Mouse (Mus musculus): ENCODE measurements around the gene Lurap1. TPM values are rescaled to one million over a fixed set of nuclear protein-coding genes. Genes with fewer than 3 reads are reported as not detected.

Gene Lurap1
- polyA plus RNA-seq, 1 experiment from 2014 or later: 2.8 TPM

DNA sequence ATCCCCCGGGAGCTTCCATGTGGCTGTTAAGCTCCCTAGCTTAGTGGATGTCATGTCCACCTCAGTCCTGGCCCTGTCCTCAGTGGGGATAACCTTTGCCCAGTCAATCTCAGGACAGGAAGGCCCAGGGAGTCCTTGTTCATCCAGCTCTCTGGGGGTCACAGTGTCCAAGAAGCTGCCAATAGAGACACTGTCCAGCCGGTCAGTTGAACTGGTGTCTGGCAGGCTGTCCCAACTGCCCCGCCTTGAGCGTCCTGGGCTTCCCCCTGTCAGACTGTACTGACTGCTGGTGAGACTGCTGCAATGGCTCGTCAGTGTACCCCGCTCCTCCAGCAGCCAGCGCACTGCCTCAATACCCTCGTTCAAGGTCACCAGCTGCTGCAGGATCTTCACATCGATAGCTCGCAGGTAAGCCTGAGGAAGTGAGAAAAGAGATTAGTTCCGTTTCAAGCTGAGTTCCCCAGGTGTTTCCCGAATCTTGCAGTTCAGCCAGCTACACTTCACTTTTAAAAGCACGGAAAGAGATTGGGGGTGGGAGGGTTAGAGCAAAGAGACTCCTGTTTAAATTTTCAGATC lies 13.6 kb downstream of the Lurap1 start:
- H3K36me3 ChIP-seq (ENCODE audit: control insufficient read depth, insufficient read depth, low read length): no peaks in the 10 kb centered on the region
- no peaks in the 10 kb centered on the region for H3K9me3 ChIP-seq (ENCODE audit: control insufficient read depth, low read length)
- no peaks in the 10 kb centered on the region for H3K4me1 ChIP-seq (replicated peaks; ENCODE audit: control insufficient read depth, insufficient read depth, low read length)
- H3K9ac ChIP-seq (ENCODE audit: low read length): no peak overlapping the region
- DNase-seq (ENCODE audit: low spot score) (no peak), ATAC-seq (replicated peaks; ENCODE audit: low FRiP score) (no peak)
- WGBS: 46% methylated on average over 13 of the region's 13 CpGs
- no peak overlapping the region for H3K4me2 ChIP-seq (ENCODE audit: low read depth, low read length, severe bottlenecking)
- no peaks in the 10 kb centered on the region for H3K27me3 ChIP-seq (ENCODE audit: control insufficient read depth, insufficient read depth, low read length)
- no peak overlapping the region for H3K27ac ChIP-seq (ENCODE audit: low read depth, low read length)
- H3K4me3 ChIP-seq (ENCODE audit: low read depth, low read length): no peak overlapping the region

DNA sequence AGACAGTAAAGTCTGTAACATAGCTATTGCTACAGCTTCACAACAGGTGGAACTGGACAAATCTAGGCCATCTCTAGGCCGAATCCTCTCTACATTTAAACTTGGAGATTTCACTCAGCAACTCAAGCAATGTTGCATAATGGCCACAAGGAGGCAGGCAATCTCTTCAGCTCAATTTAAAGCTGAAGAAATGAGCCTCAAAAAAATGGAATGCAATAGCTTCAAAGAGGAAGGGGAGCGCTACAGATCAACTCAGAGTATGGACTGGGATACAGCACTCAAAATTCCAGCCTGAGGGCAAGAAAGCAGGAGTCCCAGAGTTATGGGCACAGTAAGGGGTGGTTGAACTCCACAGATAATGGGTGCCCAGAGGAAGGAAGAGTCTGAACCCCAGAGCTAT lies 16.1 kb downstream of the Lurap1 start:
- WGBS: 42% methylated on average over 2 of the region's 2 CpGs
- no peak overlapping the region for H3K4me2 ChIP-seq (ENCODE audit: low read depth, low read length, severe bottlenecking)
- H3K9ac ChIP-seq (ENCODE audit: low read length): no peak overlapping the region
- ATAC-seq (replicated peaks; ENCODE audit: low FRiP score) (no peak), DNase-seq (ENCODE audit: low spot score) (no peak)
- H3K4me1 ChIP-seq (replicated peaks; ENCODE audit: control insufficient read depth, insufficient read depth, low read length): no peaks in the 10 kb centered on the region
- H3K36me3 ChIP-seq (ENCODE audit: control insufficient read depth, insufficient read depth, low read length): no peaks in the 10 kb centered on the region
- no peak overlapping the region for H3K4me3 ChIP-seq (ENCODE audit: low read depth, low read length)
- H3K9me3 ChIP-seq (ENCODE audit: control insufficient read depth, low read length): no peaks in the 10 kb centered on the region
- H3K27me3 ChIP-seq (ENCODE audit: control insufficient read depth, insufficient read depth, low read length): no peaks in the 10 kb centered on the region
- H3K27ac ChIP-seq (ENCODE audit: low read depth, low read length): no peak overlapping the region

DNA sequence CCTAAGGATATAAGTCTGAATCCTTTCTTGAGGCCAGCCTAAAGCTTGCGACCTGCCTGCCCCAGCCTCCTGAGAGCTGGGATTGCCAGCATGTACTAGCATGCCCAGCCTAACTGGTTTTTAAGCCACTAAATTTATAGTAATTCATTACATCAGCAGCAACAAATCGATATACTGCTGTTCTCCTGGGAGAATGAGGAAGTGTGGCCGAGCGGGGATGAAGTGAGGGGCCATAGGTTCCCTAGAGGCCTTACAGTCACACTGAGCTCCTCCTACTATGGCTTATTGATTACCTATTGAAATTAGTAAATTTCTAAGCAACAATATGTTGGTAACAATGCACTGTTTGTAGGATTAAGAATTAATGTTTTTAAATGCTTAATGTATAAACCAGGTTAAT lies 18.0 kb downstream of the Lurap1 start:
- Histone ChIP-seq H3K9ac (ENCODE audit: low read length) (no peak overlapping the region), H3K27ac (ENCODE audit: low read depth, low read length) (no peak overlapping the region), H3K9me3 (ENCODE audit: control insufficient read depth, low read length) (no peaks in the 10 kb centered on the region), H3K4me2 (ENCODE audit: low read depth, low read length, severe bottlenecking) (no peak overlapping the region), H3K27me3 (ENCODE audit: control insufficient read depth, insufficient read depth, low read length) (no peaks in the 10 kb centered on the region), H3K4me3 (ENCODE audit: low read depth, low read length) (no peak overlapping the region), H3K4me1 (replicated peaks; ENCODE audit: control insufficient read depth, insufficient read depth, low read length) (no peaks in the 10 kb centered on the region), H3K36me3 (ENCODE audit: control insufficient read depth, insufficient read depth, low read length) (no peaks in the 10 kb centered on the region)
- 88% methylated on average over 4 of the region's 4 CpGs for WGBS
- DNase-seq (ENCODE audit: low spot score) (no peak), ATAC-seq (replicated peaks; ENCODE audit: low FRiP score) (no peak)

DNA sequence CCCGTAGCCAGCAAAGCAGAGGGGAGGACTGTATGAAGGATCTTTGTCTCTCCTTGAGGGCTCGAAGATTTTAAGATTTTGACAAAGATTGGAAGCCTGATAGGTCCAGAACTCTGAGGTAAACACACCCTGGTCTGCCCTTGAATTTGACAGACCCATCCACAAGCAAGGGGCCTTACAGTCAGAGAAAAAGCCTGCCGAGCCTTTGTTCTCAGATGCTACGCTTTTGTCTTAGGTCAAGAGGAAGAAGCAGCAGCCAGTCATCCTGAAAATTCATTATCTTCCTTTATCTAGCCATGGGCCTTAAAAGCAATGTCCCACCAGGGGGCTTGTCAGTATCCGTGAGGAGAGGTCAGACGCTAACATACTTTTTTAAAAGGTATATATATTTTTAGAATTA lies 23.2 kb downstream of the Lurap1 start:
- Histone ChIP-seq H3K4me2 (ENCODE audit: low read depth, low read length, severe bottlenecking) (no peak overlapping the region), H3K9ac (ENCODE audit: low read length) (no peak overlapping the region), H3K36me3 (ENCODE audit: control insufficient read depth, insufficient read depth, low read length) (no peaks in the 10 kb centered on the region), H3K27me3 (ENCODE audit: control insufficient read depth, insufficient read depth, low read length) (no peaks in the 10 kb centered on the region), H3K4me3 (ENCODE audit: low read depth, low read length) (no peak overlapping the region), H3K27ac (ENCODE audit: low read depth, low read length) (no peak overlapping the region), H3K9me3 (ENCODE audit: control insufficient read depth, low read length) (no peaks in the 10 kb centered on the region), H3K4me1 (replicated peaks; ENCODE audit: control insufficient read depth, insufficient read depth, low read length) (no peaks in the 10 kb centered on the region; the same call in 1 of the 2 replicates)
- no peak for DNase-seq (ENCODE audit: low spot score)
- 78% methylated on average over 6 of the region's 6 CpGs for WGBS
- no peak for ATAC-seq (replicated peaks; ENCODE audit: low FRiP score)

DNA sequence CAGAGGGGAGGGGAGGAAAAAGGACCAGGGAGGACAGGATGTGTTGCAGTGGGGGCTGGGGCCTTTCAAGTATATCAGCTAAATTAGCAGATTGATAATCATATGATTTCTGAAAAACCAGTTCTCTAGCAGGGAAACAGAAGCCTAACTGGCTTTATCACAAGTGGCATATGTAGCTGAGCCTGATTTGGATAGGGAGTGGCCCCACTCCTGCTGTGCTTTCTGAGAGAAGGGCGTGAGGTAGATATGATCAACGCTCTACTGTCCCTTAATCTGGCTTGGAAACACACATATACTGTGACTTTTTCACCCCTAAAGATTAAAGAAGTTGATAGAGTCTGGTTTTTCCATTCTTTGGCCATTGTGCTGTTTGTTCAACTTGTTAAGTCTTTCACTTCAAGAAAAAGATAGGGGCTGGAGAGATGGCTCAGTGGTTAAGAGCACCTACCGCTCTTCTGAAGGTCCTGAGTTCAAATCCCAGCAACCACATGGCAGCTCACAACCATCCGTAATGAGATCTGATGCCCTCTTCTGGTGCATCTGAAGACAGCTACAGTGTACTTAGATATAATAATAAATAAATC lies 25.2 kb downstream of the Lurap1 start:
- Histone ChIP-seq H3K4me1 (replicated peaks; ENCODE audit: control insufficient read depth, insufficient read depth, low read length) (peaks cover 2% of the 10 kb centered on the region; the same call in 1 of the 2 replicates), H3K4me3 (ENCODE audit: low read depth, low read length) (no peak overlapping the region), H3K27ac (ENCODE audit: low read depth, low read length) (no peak overlapping the region), H3K36me3 (ENCODE audit: control insufficient read depth, insufficient read depth, low read length) (no peaks in the 10 kb centered on the region), H3K4me2 (ENCODE audit: low read depth, low read length, severe bottlenecking) (no peak overlapping the region), H3K9ac (ENCODE audit: low read length) (no peak overlapping the region), H3K9me3 (ENCODE audit: control insufficient read depth, low read length) (no peaks in the 10 kb centered on the region), H3K27me3 (ENCODE audit: control insufficient read depth, insufficient read depth, low read length) (no peaks in the 10 kb centered on the region)
- DNase-seq (ENCODE audit: low spot score) (no peak), ATAC-seq (replicated peaks; ENCODE audit: low FRiP score) (no peak)
- 94% methylated on average over 4 of the region's 4 CpGs for WGBS

DNA sequence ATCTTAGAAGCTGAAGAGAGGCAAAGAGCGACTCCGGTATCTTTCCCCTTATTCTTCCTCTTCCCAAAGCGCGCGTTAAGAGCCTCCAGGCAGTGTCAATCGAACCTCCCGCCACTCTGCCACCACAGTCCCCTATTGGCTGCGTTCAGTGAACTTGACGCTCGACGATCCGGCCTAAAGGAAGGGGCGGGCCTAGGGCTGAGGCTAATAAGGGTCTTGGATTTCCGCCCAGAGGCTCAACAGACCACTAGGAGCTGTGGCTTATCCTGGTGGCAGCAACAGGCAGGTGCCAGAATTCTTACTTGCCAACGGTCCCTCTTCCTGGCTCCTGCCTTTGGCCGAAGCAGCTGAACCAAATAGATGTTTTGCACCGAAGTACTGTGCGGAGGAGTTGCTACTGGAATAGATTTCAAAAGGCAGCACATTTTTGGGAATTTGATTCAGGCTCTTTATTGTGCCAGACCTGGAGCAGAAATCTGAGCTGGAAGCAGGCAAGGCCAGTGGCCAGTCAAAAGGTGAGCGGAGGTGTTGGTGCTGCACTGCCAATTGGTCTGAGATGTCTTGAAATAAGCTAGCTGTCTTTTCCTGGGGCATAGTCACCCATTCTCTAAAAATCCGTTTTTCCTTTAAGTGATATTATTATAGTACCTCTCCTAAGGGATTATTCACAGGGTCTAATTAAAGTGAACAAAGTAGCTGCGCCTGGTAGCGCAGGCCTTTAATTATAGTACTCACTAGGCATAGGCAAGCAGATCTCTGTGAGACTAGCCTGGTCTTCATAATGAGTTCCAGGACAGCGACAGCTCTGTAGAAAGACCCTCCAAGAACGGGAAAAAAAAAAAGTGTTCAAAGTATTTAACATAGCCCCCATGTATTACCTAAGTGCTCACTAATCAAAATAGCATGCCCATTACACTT lies 27.3 kb downstream of the Lurap1 start, which contains the start of the genes Rad54l and Pomgnt1:
TSS of gene Rad54l (minus strand) at position 89 of the 918 bp plus-strand sequence.
TSS of gene Pomgnt1 (plus strand) at position 239 of the 918 bp plus-strand sequence.
- WGBS: 4% methylated on average over 24 of the region's 24 CpGs

DNA sequence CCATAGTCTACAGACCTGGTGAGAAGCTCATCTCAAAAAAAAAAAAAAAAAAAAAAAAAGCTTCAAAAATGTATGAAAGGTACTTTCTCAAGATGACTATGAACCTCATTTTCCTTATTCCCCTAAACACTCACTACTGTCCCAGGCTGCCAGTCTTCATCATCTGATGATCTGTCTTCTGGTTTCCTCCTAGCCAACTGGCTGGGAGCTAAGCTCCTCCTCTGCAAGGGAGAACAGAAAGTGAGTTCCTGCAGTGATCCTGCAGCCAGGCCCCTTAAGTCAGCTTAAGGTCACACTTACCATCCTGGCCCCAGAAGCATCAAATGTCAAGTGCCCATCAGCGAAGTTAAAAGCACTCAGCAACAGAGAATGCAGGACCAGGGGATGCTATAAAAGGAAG lies 28.4 kb downstream of the Lurap1 start:
- Histone ChIP-seq H3K9me3 (ENCODE audit: control insufficient read depth, low read length) (no peaks in the 10 kb centered on the region), H3K4me2 (ENCODE audit: low read depth, low read length, severe bottlenecking) (peak overlapping the region; percentile 77), H3K27ac (ENCODE audit: low read depth, low read length) (no peak overlapping the region), H3K9ac (ENCODE audit: low read length) (peak overlapping the region; percentile 62), H3K4me3 (ENCODE audit: low read depth, low read length) (peak overlapping the region; percentile 64), H3K36me3 (ENCODE audit: control insufficient read depth, insufficient read depth, low read length) (peaks cover 5% of the 10 kb centered on the region; the same call in 1 of the 2 replicates), H3K27me3 (ENCODE audit: control insufficient read depth, insufficient read depth, low read length) (no peaks in the 10 kb centered on the region), H3K4me1 (replicated peaks; ENCODE audit: control insufficient read depth, insufficient read depth, low read length) (peaks cover 2% of the 10 kb centered on the region; the same call in 1 of the 2 replicates)
- ATAC-seq (replicated peaks; ENCODE audit: low FRiP score): no peak
- 0% methylated on average over 1 of the region's 1 CpGs for WGBS
- no peak for DNase-seq (ENCODE audit: low spot score)

More for the DNA sequence above, 27.3 kb downstream of the Lurap1 start, which contains the start of the genes Rad54l and Pomgnt1:
- Histone ChIP-seq H3K27me3 (ENCODE audit: control insufficient read depth, insufficient read depth, low read length) (no peaks in the 10 kb centered on the region), H3K36me3 (ENCODE audit: control insufficient read depth, insufficient read depth, low read length) (peaks cover 5% of the 10 kb centered on the region; the same call in 1 of the 2 replicates), H3K9me3 (ENCODE audit: control insufficient read depth, low read length) (no peaks in the 10 kb centered on the region), H3K9ac (ENCODE audit: low read length) (peak within 1 kb of the TSS; percentile 62), H3K4me2 (ENCODE audit: low read depth, low read length, severe bottlenecking) (peak within 1 kb of the TSS; percentile 77), H3K4me3 (ENCODE audit: low read depth, low read length) (peak within 1 kb of the TSS; percentile 64), H3K4me1 (replicated peaks; ENCODE audit: control insufficient read depth, insufficient read depth, low read length) (peaks cover 2% of the 10 kb centered on the region; the same call in 1 of the 2 replicates), H3K27ac (ENCODE audit: low read depth, low read length) (no peak within 1 kb of the TSS; the same call in 1 of the 2 replicates)
- ATAC-seq (replicated peaks; ENCODE audit: low FRiP score) (peak; percentile 99), DNase-seq (ENCODE audit: low spot score) (peak; percentile 94)

DNA sequence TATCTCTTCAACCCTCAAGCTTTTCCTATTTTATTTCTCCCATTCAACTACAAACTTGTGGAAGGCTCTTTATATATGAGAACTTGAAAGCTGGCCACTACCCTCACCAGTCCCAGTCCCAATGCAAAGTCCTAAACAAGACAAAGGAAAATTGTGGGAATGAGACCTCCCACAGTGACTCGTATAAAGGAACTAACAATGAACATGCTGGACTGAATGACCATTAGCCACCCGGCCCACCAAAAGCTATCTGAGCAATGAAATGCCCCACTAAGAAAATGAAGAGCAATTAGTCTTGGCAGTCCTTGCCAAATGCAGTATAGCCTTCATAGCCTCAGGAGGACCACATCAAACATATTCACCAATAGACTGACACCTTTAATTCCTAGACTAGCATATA lies 39.7 kb downstream of the Lurap1 start:
- Histone ChIP-seq H3K36me3 (ENCODE audit: control insufficient read depth, insufficient read depth, low read length) (peaks cover 5% of the 10 kb centered on the region), H3K9ac (ENCODE audit: low read length) (no peak overlapping the region)
- WGBS: 58% methylated on average over 2 of the region's 2 CpGs

More for the DNA sequence above, 39.7 kb downstream of the Lurap1 start:
- ATAC-seq (replicated peaks; ENCODE audit: low FRiP score) (no peak), DNase-seq (ENCODE audit: low spot score) (no peak)
- no peak overlapping the region for H3K27ac ChIP-seq (ENCODE audit: low read depth, low read length)
- H3K27me3 ChIP-seq (ENCODE audit: control insufficient read depth, insufficient read depth, low read length): no peaks in the 10 kb centered on the region
- no peaks in the 10 kb centered on the region for H3K9me3 ChIP-seq (ENCODE audit: control insufficient read depth, low read length)
- no peak overlapping the region for H3K4me3 ChIP-seq (ENCODE audit: low read depth, low read length)
- no peaks in the 10 kb centered on the region for H3K4me1 ChIP-seq (replicated peaks; ENCODE audit: control insufficient read depth, insufficient read depth, low read length)
- H3K4me2 ChIP-seq (ENCODE audit: low read depth, low read length, severe bottlenecking): no peak overlapping the region

Data from forebrain, embryonic 11.5 days (tissue).